Mouse (Mus musculus): ENCODE measurements at regions not wholly inside any gene's neighbourhood (a gene's known extent, or its start where the extent isn't known, plus 50 kb on each side); places are given as distances from the start of the nearest gene placed in this dataset.

- TF ChIP-seq EP300 (IDR thresholded peaks at IDR 0.05; ENCODE audit: low read depth) (no peak), CTCF (IDR thresholded peaks at IDR 0.05; ENCODE audit: low read depth) (no peak)
These were observed 277.8 kb downstream of the Etnk1 start for GRCm38 (mm10) chr6:143444782-143445181.

Measured in liver, postnatal 0 days (tissue).